Mouse (Mus musculus): Measurements from ENCODE around the gene Apol7c. TPM values are rescaled to one million over a fixed set of nuclear protein-coding genes. Genes with fewer than 3 reads are reported as not detected.

Apol7c gene
- 1.2 TPM for total RNA-seq (2023)

GRCm38 (mm10) chr15:77533216-77533615 is at the start of gene Apol7c:
TSS of gene Apol7c (minus strand) at chr15:77533316.

GRCm38 (mm10) chr15:77561792-77562191 is 28.7 kb upstream of the Apol7c start, which contains the start of gene 1700025B11Rik:
TSS of gene 1700025B11Rik (minus strand) at chr15:77561892.

GRCm38 (mm10) chr15:77507966-77508365 is 25.1 kb downstream of the Apol7c start, which contains the start of gene Apol11a:
TSS of gene Apol11a (plus strand) at chr15:77508271.

GRCm38 (mm10) chr15:77476693-77477092 is 56.4 kb downstream of the Apol7c start, which contains the start of gene Apol10a:
TSS of gene Apol10a (plus strand) at chr15:77477047.

Other genes starting within 250 kb of the Apol7c start
- 0.80 TPM for gene Rbfox2, start 226.3 kb downstream of the Apol7c start, total RNA-seq (2023)
- not detected for gene Apol7a, start 134.2 kb downstream of the Apol7c start, total RNA-seq (2023)
- gene Apol9a, start 122.2 kb downstream of the Apol7c start, total RNA-seq (2023) = 7.3 TPM
- 0.74 TPM for gene Apol7b, start 85.8 kb downstream of the Apol7c start, total RNA-seq (2023)
- gene Apol10a, start 56.3 kb downstream of the Apol7c start, total RNA-seq (2023) = not detected
- 2.8 TPM for gene Apol11a, start 25.0 kb downstream of the Apol7c start, total RNA-seq (2023)
- gene 1700025B11Rik, start 28.6 kb upstream of the Apol7c start, total RNA-seq (2023) = not detected
- gene Apol10b, start 62.8 kb upstream of the Apol7c start, total RNA-seq (2023) = 1.5 TPM
- not detected for gene Gm36245, start 65.9 kb upstream of the Apol7c start, total RNA-seq (2023)
- 8.5 TPM for gene Apol11b, start 110.0 kb upstream of the Apol7c start, total RNA-seq (2023)
- gene Apol7e, start 165.5 kb upstream of the Apol7c start, total RNA-seq (2023) = 37.2 TPM
- 1.8 TPM for gene Apol9b, start 195.7 kb upstream of the Apol7c start, total RNA-seq (2023)
- 23.1 TPM for gene Apol8, start 223.7 kb upstream of the Apol7c start, total RNA-seq (2023)

Data from CD4-positive naive resting alpha-beta T cell, adult 57 days (primary cell).